Mouse (Mus musculus): ENCODE data around the gene Bcas2.
"Not testable (repeated sequence)": the region's sequence is repeated elsewhere in the genome, so short reads cannot be mapped to it uniquely, and the experiment has no call there.

Gene Bcas2

DNA sequence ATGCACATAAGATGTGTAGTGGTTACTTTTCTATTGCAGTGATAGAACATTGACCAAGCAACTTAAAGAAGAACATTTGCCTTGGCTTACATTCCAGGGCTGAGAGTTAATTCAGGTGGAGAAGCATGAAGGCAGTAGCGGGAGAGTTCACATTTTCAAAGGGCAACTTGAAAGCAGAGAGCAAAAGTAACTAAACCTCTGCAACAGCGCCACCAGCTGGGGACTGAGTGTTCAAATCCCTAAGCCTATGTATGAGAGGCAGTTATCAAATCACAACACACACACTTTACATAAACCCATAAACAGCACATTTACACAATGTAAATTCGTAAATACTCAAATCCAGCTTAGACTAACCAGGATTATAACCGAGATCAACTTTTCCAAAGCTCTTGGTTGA, 1.7 kb upstream of the Bcas2 start:
- DNase-seq, result peak; percentile 43

DNA sequence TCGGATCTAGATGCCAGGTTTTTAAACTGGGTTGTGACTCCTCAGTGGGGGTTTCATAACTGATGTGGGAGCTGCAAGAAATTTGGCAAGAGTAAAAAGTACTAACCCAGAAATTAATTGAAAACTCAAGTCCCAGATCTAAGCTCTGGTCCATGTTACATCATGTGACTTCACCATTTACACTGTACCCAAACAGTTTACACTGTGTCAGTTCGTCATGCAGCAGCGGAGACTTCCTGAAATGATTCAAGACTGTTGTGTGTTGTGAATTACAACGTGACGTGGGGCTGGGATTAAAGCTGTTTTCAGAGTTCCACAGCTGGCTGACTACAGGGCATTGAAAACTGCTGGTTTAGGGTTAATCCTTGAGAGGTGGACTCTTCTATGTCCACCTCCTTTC, 1.2 kb downstream of the Bcas2 start:
- no peak for DNase-seq

DNA sequence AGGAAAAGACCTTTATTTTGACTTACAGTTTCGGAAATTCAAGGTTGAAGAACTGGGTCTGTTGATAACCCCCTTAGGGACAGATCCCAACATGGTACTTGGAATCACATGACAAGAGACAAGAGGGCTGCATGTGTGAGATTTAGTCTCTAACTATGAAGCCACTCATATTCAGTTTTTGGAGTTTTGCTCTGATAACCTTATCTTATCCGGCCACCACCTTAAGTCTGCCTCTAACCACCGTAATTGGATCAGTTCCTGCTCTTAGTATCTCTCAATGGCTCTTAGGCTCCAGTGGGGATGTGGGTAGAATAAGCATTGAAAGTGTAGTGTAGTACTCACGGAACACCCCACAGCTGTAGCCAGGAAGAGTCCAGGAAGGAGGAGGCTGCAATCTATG, 5.3 kb downstream of the Bcas2 start:
- DNase-seq, result no peak

DNA sequence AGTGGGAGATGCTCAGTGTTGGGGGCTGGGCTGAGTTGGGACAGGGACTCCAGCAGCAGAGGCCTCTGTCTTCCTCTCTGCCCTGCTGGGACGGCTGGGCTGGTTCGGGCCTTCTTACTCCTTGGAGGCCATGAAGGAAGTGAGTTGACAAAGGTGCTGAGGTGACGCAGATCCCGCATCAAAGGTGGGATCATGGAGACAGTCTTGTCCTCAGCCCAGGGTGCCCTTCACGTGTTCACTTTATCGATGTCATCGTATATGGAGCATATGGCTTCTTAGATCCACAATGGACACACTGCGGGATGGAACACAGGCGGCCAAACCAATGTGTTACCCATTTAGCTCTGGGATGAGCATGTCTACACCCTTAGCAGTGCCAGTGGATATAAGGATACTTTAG, 8.1 kb downstream of the Bcas2 start:
- DNase-seq, result no peak

DNA sequence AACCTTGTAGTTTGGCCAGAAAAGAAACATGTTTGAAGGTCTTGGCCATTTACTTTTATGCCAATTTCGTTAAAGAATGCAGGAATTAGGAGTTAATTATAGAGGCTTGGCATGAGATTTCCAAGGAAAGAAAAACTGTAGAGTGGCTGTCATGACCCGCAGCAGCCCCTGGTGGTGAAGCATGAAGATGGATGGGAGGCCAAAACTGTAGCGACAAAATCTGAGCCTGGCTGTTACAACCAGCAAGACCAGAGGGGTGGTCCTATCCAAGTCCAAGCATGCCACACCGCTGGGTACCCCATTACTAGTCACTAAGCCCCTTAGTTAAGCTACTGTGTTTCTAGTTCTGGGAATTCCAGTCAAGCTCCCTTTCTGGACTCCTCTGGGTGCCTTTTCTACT, 9.7 kb downstream of the Bcas2 start:
- no peak for DNase-seq

DNA sequence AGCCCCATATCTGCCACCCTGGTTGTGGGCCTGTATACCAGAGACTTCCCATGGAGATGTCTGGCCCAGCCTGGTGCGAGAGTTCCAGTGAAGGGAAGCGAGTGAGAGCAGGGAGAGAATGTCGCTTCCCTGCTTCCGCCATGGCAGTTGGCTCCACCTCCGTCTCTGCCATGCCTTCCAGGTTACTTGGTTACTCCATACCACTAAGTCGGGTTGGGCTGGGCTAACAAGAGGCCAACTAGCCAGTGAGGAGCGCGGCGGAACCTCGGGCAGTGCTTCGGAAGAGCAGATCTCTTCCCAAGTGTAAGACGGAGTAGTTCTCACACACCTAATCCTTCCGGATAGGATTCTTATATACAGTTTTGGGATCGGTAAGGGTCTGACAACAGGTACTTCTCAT, 11.4 kb downstream of the Bcas2 start:
- no peak for DNase-seq

DNA sequence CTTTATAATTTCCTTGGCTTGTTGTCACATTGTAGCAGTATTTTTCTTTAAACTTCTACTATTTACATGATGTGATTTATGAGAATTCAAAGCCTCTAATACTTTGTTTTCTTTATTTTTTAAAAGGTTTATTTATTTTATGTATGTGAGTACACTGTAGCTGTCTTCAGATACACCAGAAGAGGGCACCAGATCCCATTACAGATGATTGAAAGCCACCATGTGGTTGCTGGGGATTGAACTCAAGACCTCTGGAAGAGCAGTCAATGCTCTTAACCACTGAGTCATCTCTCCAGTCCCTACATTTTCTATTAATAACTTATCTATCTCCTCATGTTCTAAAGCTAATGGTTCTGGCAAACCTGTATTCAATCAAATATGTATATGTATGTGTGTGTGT, 13.0 kb downstream of the Bcas2 start:
- not testable (repeated sequence) for DNase-seq

DNA sequence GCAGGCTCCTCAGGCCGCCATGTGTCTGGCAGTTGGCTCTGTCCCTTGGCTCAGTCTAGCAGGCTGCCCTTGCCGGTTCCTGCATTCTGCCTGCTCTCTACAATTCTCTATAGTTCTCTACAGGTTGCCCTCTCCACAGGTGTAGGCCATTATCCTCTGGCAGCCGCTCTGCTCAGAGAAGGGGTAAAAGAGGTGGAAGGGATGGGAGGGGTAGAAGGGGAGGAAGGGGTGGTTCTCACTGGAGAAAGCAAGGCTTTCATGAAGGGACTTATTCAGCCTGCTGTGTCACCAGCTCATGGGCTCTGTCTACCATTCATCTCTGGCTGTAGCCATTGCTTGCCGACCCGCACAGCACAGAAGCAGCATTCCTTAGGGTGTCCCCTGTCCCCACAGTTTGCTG, 17.0 kb downstream of the Bcas2 start:
- DNase-seq, result no peak

DNA sequence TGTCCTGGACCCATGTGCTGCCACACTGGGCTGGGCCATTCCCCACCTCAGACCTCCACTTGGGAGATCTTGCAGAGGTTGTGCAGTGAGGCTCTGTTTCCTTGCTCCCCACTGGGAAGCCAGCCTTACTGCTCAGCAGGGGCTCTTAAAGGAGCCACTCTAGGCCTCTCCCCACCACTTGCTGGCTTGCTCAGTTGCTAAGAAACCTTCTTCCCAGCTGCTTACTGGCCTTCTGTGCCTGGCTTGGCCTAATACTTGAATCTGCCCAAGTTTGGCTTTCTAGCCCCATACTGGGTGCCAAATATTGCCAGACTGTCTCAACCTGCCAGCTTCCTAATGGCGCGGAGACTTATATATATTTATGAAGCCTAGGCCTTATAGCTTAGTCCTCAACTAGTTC, 17.4 kb downstream of the Bcas2 start:
- no peak for DNase-seq

DNA sequence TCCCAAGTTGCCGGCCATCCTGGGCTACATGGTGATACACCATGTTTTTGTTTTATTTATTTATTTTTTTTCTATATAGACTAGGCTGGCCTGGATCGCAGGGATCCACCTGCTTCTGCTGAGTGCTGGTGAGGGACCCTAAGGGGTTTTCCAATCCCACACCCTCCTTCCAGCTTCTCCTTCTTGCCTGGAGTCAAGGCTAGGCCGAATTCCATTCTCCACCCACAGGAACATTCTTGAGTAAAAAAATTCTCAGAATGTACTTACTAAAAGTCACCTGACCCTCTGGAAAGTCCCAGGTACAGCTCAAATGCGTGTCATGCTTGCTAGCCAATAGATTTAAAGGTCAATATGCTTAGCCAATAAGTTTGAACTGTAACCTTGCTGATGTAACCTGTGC, 20.7 kb downstream of the Bcas2 start:
- DNase-seq, result no peak

DNA sequence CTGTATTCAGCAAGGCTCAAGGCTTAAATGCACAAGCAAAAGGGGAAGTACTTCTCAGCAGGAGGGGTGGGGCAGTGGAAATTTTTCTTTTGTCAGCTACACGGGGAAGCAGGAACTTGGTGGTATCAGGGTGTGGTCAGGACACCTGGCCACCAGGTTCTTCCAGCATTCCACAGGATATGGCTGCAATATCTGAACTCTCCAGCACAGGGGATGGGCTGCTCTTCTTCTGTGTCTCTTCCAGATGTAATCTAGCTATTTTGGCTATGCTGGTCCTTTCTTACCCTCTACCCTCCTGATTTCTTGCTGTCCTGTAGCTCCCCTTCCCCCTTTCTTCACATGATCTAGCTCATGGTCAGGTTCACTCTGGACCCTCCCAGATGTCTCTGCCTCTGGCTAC, 21.7 kb downstream of the Bcas2 start:
- no peak for DNase-seq

DNA sequence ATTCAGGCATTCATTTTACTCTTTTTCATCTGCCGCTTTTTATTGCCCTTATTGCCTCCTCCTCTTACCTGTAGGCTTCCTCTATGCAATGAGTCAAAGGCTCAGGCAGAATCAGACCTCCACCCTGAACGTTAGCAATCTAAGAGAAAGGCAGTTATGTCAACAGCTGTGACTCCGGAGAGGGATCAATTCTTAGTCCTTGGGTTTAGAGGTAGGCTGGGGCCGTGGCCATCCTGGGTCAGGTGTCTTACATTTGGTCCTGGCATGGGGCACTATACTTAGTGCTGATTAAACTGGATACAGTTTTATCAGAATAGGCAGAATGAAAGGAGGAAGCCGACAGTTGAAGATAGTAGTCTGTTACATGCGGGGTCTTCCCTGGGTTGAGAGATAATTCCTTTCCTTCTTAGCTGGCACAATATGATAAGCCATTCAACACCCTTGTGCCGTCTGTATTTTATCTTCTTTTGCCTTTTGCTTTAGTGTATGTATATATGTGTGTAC, 24.9 kb downstream of the Bcas2 start:
- DNase-seq, result no peak

DNA sequence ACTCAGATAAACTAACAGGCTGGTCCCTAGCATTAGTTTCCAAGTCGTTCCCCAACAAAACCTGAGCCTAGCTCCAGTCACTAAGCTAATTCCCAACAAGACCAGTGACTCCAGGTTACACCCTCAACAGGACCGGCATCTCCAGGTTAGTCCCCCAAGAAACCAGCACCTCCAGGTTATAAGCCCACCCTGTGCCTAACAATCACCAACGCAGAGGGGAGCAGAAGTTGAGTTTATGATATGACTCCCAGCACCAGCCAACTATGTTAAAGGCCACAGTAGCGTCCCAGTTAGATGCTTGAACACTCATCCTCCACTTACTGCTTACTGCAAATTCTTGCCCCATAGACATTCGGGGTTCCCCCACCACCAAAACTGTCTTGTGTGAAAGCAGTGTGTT, 27.9 kb downstream of the Bcas2 start:
- no peak for DNase-seq

DNA sequence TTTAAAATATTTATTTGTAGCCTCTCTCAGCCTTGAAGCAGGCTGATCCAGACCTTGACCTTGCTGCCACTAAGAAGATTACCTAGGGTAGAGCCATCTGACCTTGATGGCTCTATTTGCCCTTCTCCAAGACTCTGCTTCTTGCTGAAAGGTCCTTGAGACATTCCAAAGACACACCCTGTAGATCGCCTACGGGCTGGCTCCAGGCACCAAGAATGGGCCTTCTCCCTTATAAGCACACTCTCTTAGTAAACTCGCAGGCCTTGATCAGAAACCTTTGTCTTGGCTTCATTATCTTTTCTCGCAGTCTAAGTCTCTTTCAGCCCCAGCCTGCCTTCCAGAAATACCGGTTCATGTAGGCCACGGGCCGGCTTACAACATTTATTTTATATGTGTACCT, 29.6 kb downstream of the Bcas2 start:
- not testable (repeated sequence) for DNase-seq

DNA sequence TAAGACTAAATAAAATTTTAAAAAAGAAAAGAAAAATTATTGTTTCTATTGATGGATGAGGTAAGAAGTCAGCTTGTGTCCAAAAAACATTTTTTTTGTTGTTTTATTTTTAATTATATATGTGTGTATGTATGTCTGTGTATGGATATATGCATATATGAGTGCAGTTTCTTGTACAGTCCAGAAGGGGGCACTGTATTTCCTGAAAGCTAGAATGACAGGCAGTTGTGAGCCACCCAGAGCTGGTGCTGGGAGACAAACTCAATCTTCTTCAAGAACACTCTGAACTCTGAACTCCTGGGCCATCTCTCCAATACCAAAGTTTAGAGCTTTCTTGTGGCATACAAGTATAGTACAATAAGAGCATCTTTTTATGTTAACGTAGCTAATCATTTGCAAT, 32.1 kb downstream of the Bcas2 start:
- no peak for DNase-seq

DNA sequence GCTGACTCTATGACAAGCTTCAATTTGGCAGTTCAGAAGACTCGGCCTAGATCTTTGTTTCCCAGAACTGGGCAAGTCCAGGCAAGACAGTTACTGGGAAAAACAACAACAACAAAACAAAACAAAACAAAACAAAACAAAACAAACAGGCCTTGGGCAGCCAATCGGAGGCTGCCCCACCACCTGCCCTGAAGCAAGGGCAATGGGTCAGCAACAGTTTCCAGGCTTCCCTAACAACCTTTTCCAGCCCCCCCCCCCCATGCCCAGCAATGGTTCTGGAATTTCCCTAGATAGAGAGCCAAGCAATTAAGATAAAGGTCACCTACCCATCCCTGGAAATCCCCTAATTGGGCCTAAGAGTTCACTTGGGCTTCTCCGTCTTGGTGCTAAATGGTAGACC, 33.0 kb downstream of the Bcas2 start:
- no peak for DNase-seq

DNA sequence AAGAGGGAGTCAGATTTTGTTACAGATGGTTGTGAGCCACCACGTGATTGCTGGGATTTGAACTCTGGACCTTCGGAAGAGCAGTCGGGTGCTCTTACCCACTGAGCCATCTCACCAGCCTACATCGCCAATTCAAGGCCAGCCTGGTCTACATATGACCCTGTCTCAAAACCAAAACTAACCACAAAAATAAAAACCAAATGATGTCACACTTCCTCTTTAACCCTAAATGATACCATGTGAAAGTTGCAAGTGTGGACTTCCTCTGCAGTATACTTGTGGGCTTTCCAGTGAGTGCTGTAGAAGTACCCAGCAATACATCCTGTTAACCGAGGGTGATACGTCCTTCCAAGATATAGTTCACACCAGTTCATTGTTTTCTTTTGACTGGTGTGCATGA, 34.9 kb downstream of the Bcas2 start:
- DNase-seq, result no peak

DNA sequence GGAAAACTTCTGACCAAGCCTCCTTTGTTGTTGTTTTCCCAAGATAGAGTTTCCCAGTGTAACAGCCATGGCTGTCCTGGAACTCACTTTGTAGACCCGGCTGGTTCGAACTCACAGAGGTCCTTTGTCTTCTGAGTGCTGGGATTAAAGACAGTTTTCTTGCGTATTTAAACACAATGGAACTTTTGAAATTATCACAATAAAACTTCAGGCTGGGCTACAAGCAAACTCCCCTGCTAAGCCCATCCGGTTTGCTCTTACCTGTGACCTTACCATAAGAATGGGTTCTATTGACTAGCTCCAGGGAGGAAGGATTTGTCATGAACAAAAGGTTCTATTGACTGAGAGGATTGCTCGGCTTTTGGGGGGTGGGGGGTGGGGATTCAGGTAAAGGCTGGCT, 36.3 kb downstream of the Bcas2 start:
- no peak for DNase-seq

DNA sequence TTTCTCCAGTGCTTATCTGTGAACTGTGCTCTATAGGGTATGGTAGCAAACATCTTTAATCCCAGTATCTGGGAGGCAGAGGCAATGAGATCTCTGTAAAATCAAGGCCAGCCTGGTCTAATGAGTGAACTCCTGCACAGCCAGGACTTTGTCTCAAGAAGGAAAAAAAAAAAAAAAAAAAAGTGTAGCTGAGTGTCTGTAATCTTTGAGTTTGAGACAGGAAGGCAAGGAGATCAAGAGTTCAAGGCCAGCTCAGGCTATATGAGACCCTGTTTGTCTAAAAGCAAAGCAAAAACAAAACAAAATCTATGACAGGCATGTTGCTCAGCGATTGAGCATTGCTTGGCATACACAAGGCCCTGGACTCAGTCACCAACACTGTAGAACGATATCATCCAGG, 36.8 kb downstream of the Bcas2 start:
- no peak for DNase-seq

DNA sequence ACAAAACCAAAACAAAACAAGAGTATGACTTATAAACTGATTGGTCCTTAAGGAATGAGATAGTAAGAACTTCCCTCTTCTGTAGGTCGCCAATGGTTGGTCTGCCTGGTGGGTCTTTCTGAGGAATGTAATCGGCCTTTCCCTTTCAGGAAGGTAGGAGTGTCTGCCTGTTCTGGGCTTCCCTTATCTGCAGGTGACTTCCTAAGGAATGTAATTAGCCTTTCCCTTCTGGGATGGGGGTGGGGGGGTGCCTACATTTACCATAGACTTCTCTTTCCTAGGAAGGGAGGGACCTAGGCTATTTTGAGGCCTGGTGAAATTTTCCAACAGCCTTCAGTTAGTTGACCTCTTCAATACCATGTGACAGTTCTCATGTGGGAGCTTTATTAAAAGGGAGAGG, 39.6 kb downstream of the Bcas2 start:
- no peak for DNase-seq

DNA sequence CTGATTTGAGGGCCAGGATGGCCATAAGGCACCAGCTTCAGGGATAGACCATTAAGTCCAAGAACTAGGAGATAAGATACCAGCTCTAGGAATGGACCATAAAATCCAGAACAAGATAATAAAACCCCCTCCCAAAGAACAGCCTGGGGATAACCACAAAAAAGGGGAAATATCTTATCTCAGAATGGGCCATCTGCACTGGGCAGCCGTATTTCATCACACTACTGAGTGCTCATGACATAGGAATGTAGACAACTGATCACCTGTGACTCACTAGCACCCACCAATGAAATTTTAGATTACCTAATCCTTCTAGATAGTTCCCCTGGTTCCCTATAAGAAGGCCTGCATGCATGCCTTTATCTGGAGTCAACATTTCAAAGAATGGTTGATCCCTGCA, 40.7 kb downstream of the Bcas2 start:
- DNase-seq, result no peak

DNA sequence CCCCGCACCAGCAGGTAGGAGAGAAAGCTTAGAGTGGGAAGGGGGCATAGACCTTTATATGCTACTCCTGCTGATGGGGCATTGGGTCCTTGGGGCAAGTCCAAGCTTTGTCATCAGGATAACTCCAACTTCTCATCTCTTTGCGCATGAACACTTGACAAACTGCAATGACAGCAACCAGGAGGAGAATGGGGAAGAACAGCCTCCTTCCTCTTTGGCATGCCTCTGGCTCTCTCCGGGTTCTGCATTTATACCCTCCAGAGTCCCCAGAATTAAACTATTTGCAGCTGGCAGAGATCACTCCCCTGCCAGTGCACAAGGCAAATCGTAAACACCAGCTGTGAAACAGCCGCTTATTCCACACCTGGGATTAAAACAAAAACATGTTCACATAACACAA, 42.1 kb downstream of the Bcas2 start:
- no peak for DNase-seq

DNA sequence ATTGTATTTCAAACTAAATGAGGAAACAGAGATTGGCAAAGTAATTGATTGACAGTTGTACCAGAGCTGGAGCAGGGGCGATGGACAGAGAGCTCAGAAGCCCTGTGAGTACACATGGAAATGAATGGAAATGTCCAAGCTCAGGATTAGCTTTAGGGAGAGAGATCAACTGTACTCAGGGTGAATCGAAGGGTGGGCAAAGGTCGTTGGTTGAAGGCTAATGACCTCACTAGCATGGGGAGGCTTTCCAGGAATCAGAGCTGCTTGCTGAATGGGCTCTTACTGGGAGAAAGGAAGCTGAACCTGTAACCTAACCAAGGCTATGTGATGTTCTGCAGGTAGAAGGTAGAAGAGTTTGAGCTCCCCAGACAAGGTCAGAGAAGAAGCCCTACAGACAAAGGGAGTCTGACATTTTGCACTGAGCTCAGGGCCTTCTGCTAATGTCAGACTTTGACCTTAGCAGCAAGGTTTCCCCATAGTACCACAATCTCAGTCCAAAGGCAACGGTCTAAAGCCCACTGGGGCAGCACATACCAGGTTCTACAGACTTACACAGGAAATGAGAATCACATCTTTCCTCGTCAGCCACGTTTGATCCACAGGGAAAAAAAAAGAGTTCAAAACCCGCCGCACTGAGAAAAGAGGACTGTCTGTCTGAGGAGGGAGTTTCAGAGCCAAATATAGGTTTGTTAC, 43.3 kb downstream of the Bcas2 start:
- no peak for DNase-seq

DNA sequence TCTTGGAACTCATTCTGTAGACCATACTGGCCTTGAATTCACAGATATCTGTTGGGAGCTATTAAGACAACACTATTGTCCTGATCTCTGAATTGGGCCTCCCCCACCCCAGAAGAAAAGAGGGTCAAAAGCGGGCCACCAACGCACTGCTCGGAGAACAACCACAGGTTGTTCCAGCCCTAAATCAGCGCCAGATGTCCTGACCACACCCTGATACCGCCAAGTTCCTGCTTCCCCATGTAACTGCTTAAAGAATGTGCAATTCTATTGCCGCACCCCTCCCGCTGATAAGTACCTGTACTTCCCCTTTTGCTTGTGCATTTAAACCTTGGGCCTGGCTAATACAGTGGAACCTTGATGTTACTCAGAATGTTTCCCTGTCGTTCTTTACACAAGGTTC, 43.9 kb downstream of the Bcas2 start:
- not testable (repeated sequence) for DNase-seq

DNA sequence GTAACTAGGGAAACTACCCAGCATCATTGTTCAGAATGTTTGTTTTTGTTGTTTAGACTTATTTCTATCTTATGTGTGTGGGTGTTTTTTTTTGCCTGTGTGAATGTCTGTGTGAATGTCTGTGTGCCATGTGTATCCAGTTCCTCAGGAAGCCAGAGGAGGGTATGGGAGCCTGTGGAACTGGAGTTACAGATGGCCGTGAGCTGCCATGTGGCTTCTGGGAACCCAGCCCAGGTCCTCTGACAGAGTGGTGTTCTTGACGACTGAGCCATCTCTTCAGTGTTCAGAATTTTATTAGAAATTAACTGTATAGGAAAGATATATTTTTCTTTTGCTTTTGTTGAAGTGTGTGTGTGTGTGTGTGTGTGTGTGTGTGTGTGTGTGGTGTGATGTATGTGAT, 50.0 kb downstream of the Bcas2 start:
- DNase-seq, result no peak

DNA sequence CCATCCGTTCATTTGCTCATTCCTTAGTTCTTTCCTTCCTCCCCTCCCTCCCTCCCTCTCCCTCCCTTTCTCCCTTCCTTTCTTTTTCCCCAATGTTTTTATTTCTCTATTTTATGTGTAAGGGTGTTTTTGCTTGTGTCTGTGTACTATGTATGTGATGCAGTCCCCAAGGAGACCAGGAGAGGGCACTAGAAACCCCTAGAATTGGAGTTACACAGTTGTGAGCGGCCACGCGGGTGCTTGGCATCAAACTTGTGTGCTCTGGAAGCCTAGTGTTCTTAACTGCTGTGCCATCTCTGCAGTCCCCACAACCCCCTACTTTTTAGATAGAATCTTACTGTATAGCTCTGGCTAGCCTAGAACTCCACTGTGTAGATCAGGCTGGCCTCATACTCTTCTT, 52.3 kb downstream of the Bcas2 start:
- DNase-seq, result no peak
